Mouse (Mus musculus) megakaryocyte, embryonic 14.5 days (primary cell): Measurements from ENCODE around the gene 6430571L13Rik.

Source experiments
- FLI1 ChIP-seq: IDR thresholded peaks from 2 replicates; pipeline ENCODE4 v1.6.1; 2012; ENCODE audit warnings: low read length, inconsistent platforms, mixed read lengths
- GATA1 ChIP-seq: IDR thresholded peaks from 3 replicates; pipeline ENCODE4 v1.6.1; 2012; ENCODE audit warnings: mixed read lengths, low read length, inconsistent platforms, borderline replicate concordance

- TF ChIP-seq GATA1, result no peak
- TF ChIP-seq FLI1, result no peak
These were observed 26.5 kb upstream of the 6430571L13Rik start for GRCm38 (mm10) chr9:107313926-107314325.
